Mouse (Mus musculus) hindbrain, embryonic 13.5 days (tissue): ENCODE results near the gene Nudt4. TPM values are rescaled to one million over a fixed set of nuclear protein-coding genes. Genes with fewer than 3 reads are reported as not detected.

Experiments
- ATAC-seq: fragments of 200-750 bp; cut with Nextera tagmentation; 2 replicates; pipeline ENCODE4 v1.8.0; 2017; ENCODE audit warnings: moderate TSS enrichment; ENCODE audit not compliant: low FRiP score
- H3K27ac ChIP-seq: fragments of 300-500 bp; sonication (generic); 2 replicates; pipeline ENCODE4 v1.5.1; 2015; ENCODE audit warnings: inconsistent platforms, mild to moderate bottlenecking, moderate library complexity
- H3K27me3 ChIP-seq: fragments of 300-500 bp; sonication (generic); 2 replicates; pipeline ENCODE4 v1.6.1; 2015; ENCODE audit warnings: mild to moderate bottlenecking, inconsistent platforms
- H3K36me3 ChIP-seq: fragments of 300-500 bp; sonication (generic); 2 replicates; pipeline ENCODE4 v1.6.1; 2015; ENCODE audit warnings: mild to moderate bottlenecking, inconsistent platforms
- H3K4me1 ChIP-seq: fragments of 300-500 bp; sonication (generic); replicated peaks from 2 replicates; pipeline ENCODE4 v1.6.1; 2015; ENCODE audit warnings: inconsistent platforms
- H3K4me2 ChIP-seq: fragments of 300-500 bp; sonication (generic); 2 replicates; pipeline ENCODE4 v1.6.1; 2015; ENCODE audit warnings: inconsistent platforms, mild to moderate bottlenecking, moderate library complexity
- H3K4me3 ChIP-seq: fragments of 300-500 bp; sonication (generic); 2 replicates; pipeline ENCODE4 v1.5.1; 2015; ENCODE audit warnings: mild to moderate bottlenecking, inconsistent platforms
- H3K9ac ChIP-seq: fragments of 300-500 bp; sonication (generic); 2 replicates; pipeline ENCODE4 v1.6.1; 2015; ENCODE audit warnings: mild to moderate bottlenecking, inconsistent platforms
- H3K9me3 ChIP-seq: fragments of 300-500 bp; sonication (generic); 2 replicates; pipeline ENCODE4 v1.6.1; 2016; ENCODE audit warnings: inconsistent platforms
- WGBS: fragments of 180-500 bp; shearing (Covaris S2); methylation state at CpG from one replicate; pipeline ENCODE4 v1.1.7; 2015; 5-methylcytosine and 5-hydroxymethylcytosine counted together
- polyA plus RNA-seq: library from polyadenylated mRNA; unstranded; fragments of >200 nt; fragmentation: Nextera tagmentation; extraction: Ambion mirVana; gene quantifications from 2 replicates; pipeline ENCODE4 v1.2.1, GENCODE M21; 2015

The Nudt4 gene
- polyA plus RNA-seq, 1 experiment from 2014 or later: 76.5 TPM

DNA sequence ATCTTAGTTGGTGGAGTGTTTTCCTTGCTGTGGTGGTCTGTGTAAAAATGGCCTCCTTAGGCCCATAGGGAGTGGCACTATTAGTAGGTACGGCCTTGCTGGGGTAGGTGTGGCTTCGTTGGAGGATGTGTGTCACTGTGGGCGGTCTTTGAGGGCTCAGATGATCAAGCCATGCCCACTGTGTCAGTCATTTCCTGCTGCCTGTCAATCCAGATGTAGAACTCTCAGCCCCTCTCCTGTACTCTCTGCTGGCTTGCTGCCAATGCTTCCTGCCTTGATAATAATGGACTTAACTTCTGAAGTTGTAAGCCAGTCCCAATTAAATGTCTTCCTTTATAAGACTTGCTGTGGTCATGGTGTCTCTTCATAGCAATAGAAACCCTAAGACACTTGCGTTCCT, 25.2 kb upstream of the Nudt4 start:
- ATAC-seq: no peak
- 95% methylated on average over 4 of the region's 4 CpGs for whole genome bisulfite sequencing
- no peaks in the 10 kb centered on the region for H3K36me3 ChIP-seq
- H3K9ac ChIP-seq: no peak overlapping the region
- H3K4me1 ChIP-seq: no peaks in the 10 kb centered on the region
- H3K4me2 ChIP-seq: no peak overlapping the region
- no peak overlapping the region for H3K4me3 ChIP-seq
- H3K9me3 ChIP-seq: no peaks in the 10 kb centered on the region
- H3K27ac ChIP-seq: no peak overlapping the region
- H3K27me3 ChIP-seq: no peaks in the 10 kb centered on the region

DNA sequence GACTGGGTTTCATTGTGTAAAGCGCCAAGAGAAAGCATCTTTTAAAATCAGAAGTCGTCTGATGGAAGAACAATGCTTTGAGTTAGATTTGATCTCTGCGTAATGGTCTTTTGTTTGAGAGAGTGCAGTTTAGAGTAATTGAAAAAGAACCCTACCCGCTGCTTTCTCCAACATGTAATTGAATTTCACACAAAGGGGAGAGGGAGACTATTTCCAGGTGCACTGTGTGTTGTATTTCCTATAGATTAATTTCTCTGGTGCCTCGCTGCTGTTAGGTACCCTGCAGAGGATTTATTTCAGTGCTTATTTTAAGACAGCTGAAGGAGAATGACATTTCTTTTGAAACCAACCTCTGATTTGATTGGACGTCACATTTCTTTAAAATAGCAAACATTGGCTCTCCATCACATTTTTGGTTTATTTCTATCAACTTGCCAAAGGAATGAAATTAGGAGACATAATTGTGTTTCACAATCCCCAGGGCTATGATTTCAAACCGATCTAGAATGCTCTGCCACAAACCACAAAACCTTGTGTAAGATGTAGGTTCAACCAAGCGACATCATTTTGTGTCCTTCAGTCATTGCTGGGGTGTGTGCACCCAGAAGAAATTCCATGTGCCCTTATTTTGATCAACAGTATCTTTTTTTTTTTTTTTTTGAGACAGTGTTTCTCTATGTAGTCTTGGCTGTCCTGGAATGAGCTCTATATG, 23.7 kb upstream of the Nudt4 start:
- Histone ChIP-seq H3K36me3 (no peaks in the 10 kb centered on the region), H3K9ac (no peak overlapping the region), H3K4me3 (no peak overlapping the region), H3K4me1 (no peaks in the 10 kb centered on the region), H3K27ac (0 out of 2 replicates have a peak overlapping the region, but pooled peaks have one; percentile 8), H3K9me3 (no peaks in the 10 kb centered on the region), H3K27me3 (no peaks in the 10 kb centered on the region), H3K4me2 (no peak overlapping the region)
- ATAC-seq: no peak
- WGBS: 51% methylated on average over 8 of the region's 8 CpGs

GRCm38 (mm10) chr10:95585554-95585953, 21.6 kb upstream of the Nudt4 start:
- WGBS: 91% methylated on average over 6 of the region's 6 CpGs
- no peaks in the 10 kb centered on the region for H3K27me3 ChIP-seq
- H3K36me3 ChIP-seq: no peaks in the 10 kb centered on the region
- H3K4me1 ChIP-seq: no peaks in the 10 kb centered on the region
- no peaks in the 10 kb centered on the region for H3K9me3 ChIP-seq
- no peak for ATAC-seq
- H3K4me3 ChIP-seq: no peak overlapping the region
- H3K4me2 ChIP-seq: no peak overlapping the region
- H3K27ac ChIP-seq: no peak overlapping the region
- no peak overlapping the region for H3K9ac ChIP-seq

- Histone ChIP-seq H3K4me2 (no peak overlapping the region), H3K27ac (no peak overlapping the region; the same call in 1 of the 2 replicates), H3K9me3 (no peaks in the 10 kb centered on the region), H3K4me3 (no peak overlapping the region), H3K4me1 (peaks cover 15% of the 10 kb centered on the region), H3K36me3 (no peaks in the 10 kb centered on the region), H3K9ac (no peak overlapping the region), H3K27me3 (no peaks in the 10 kb centered on the region)
- 0 out of 2 replicates have a peak, but pooled peaks have one; percentile 24 for ATAC-seq
- WGBS: 21% methylated on average over 4 of the region's 4 CpGs
Measured at GRCm38 (mm10) chr10:95577567-95577950, 13.6 kb upstream of the Nudt4 start.

DNA sequence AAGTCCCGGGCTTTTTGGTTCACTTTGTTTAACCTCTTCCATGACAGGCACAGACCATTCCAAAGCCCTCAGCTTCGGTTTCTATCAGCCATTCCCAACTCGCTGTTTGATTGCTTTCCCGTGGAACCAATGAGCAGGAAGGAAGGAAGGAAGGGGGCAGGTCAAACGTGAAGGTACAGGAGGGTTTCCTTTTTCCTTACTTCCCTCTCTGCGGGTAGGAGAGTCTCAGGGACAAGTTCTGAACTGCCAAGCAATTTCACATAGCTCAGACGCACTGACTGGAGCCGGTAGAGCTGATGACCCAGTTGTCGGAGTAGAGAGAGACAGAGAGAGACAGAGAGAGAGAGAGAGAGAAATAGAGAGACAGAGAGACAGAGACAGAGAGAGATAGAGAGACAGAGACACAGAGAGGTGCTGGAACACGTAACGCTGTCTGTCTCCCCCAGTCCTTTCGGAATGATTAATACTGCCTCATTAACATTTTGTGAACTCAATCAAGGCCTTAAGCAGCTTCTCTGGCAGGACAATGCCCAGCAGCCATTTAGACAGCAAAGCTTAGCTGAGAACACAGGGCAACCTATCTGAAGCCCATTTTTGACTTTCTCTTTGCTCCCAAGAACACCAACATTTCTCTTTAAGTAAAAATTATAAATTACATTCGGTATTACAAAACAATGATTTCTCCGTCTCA, 13.1 kb upstream of the Nudt4 start:
- H3K4me3 ChIP-seq: no peak overlapping the region
- peak overlapping the region; percentile 44; the same call in 1 of the 2 replicates for H3K27ac ChIP-seq
- no peaks in the 10 kb centered on the region for H3K27me3 ChIP-seq
- 0 out of 2 replicates have a peak, but pooled peaks have one; percentile 54 for ATAC-seq
- H3K4me2 ChIP-seq: 0 out of 2 replicates have a peak overlapping the region, but pooled peaks have one; percentile 10
- no peaks in the 10 kb centered on the region for H3K9me3 ChIP-seq
- no peak overlapping the region for H3K9ac ChIP-seq
- WGBS: 46% methylated on average over 14 of the region's 14 CpGs
- no peaks in the 10 kb centered on the region for H3K36me3 ChIP-seq
- H3K4me1 ChIP-seq: peaks cover 15% of the 10 kb centered on the region

- Histone ChIP-seq H3K4me1 (peaks cover 15% of the 10 kb centered on the region), H3K27ac (no peak overlapping the region), H3K4me2 (no peak overlapping the region), H3K9ac (no peak overlapping the region), H3K4me3 (no peak overlapping the region), H3K36me3 (no peaks in the 10 kb centered on the region), H3K27me3 (no peaks in the 10 kb centered on the region), H3K9me3 (no peaks in the 10 kb centered on the region)
- WGBS: 80% methylated on average over 10 of the region's 10 CpGs
- ATAC-seq: no peak
Measured at GRCm38 (mm10) chr10:95575839-95576380, 12.0 kb upstream of the Nudt4 start.

DNA sequence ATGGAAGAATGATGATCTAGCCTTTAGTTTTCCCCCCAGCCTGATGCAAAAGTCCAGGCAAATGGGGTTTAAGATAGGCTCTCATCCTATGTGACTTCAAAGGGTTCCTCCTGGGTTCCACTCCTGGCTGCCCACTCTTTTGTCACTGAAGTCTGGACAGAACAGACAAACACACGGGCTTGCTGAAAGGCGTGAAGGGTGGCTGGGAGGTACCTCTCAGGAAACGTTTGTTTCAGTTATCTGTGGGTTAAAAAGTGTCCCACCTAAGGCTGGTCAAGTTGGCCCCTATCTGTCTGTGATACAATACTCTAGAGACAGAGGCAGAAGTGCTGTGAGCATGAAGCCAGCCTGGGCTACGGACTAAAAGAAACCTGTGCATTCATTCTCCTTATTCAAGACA, 11.0 kb upstream of the Nudt4 start:
- Histone ChIP-seq H3K9ac (no peak overlapping the region), H3K4me2 (no peak overlapping the region), H3K36me3 (no peaks in the 10 kb centered on the region), H3K4me3 (no peak overlapping the region), H3K27me3 (no peaks in the 10 kb centered on the region), H3K9me3 (no peaks in the 10 kb centered on the region), H3K27ac (no peak overlapping the region), H3K4me1 (peaks cover 15% of the 10 kb centered on the region)
- WGBS: 84% methylated on average over 4 of the region's 4 CpGs
- ATAC-seq: no peak

- Histone ChIP-seq H3K36me3 (no peaks in the 10 kb centered on the region), H3K4me2 (no peak overlapping the region), H3K27ac (no peak overlapping the region), H3K4me1 (peaks cover 9% of the 10 kb centered on the region), H3K27me3 (no peaks in the 10 kb centered on the region), H3K9ac (no peak overlapping the region), H3K9me3 (no peaks in the 10 kb centered on the region), H3K4me3 (no peak overlapping the region)
- ATAC-seq: no peak
- 72% methylated on average over 2 of the region's 2 CpGs for WGBS
Measured at GRCm38 (mm10) chr10:95569441-95569840, 5.5 kb upstream of the Nudt4 start.

DNA sequence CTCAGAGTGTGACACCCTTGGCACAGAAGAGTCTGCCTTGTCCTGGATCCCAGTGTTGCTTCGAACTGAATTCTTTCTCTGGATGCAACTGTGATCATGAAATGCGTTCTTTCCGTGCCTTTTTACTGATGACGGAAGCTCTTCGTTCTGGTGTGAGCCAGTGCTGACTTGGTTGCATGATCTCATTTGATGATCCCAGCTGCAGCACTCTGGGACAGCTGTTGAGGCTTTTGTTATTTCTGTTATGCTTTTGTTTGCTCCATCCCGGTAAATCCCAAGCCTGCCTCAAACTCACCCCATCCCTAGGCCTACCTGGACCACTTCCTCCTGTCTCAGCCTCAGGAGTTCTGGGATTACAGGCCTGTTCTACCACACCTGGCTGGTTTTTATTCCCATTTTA, 4.1 kb upstream of the Nudt4 start:
- WGBS: 85% methylated on average over 6 of the region's 6 CpGs
- Histone ChIP-seq H3K4me2 (no peak overlapping the region), H3K4me1 (peaks cover 11% of the 10 kb centered on the region), H3K27me3 (no peaks in the 10 kb centered on the region), H3K9me3 (no peaks in the 10 kb centered on the region), H3K4me3 (no peak overlapping the region), H3K9ac (no peak overlapping the region), H3K36me3 (no peaks in the 10 kb centered on the region), H3K27ac (no peak overlapping the region)
- no peak for ATAC-seq

- 77% methylated on average over 5 of the region's 5 CpGs for WGBS
- H3K27ac ChIP-seq: no peak overlapping the region
- no peak overlapping the region for H3K9ac ChIP-seq
- H3K4me1 ChIP-seq: peaks cover 15% of the 10 kb centered on the region
- H3K4me2 ChIP-seq: no peak overlapping the region
- ATAC-seq: no peak
- H3K27me3 ChIP-seq: no peaks in the 10 kb centered on the region
- no peaks in the 10 kb centered on the region for H3K36me3 ChIP-seq
- no peaks in the 10 kb centered on the region for H3K9me3 ChIP-seq
- H3K4me3 ChIP-seq: no peak overlapping the region
Measured at GRCm38 (mm10) chr10:95567550-95567949, 3.6 kb upstream of the Nudt4 start.

DNA sequence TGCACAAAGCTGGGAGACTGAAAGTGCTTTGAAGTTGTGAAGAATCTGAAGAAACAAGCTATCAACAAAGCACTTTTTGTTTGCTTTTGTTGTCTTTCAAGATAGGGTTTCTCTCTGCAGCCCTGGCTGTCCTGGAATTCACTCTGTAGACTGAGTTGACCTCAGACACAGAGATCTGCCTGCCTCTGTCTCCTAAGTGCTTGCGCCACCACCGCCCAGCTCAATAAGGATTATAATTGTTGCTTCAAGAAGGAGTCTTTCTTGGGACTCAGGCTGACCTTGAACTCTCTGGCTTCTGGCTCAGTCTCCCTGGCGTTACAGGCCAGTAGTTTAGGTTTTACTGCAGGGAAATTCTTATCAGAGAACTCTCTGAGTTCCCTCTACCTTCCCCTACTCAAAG, 2.8 kb upstream of the Nudt4 start:
- no peaks in the 10 kb centered on the region for H3K9me3 ChIP-seq
- no peak for ATAC-seq
- no peak overlapping the region for H3K4me3 ChIP-seq
- H3K27ac ChIP-seq: no peak overlapping the region
- no peaks in the 10 kb centered on the region for H3K27me3 ChIP-seq
- H3K4me1 ChIP-seq: peaks cover 23% of the 10 kb centered on the region
- 91% methylated on average over 3 of the region's 3 CpGs for WGBS
- H3K36me3 ChIP-seq: no peaks in the 10 kb centered on the region
- no peak overlapping the region for H3K4me2 ChIP-seq
- H3K9ac ChIP-seq: no peak overlapping the region

GRCm38 (mm10) chr10:95565156-95565854, 1.4 kb upstream of the Nudt4 start:
- no peak overlapping the region for H3K4me3 ChIP-seq
- H3K9ac ChIP-seq: no peak overlapping the region
- no peaks in the 10 kb centered on the region for H3K27me3 ChIP-seq
- H3K27ac ChIP-seq: no peak overlapping the region
- H3K36me3 ChIP-seq: no peaks in the 10 kb centered on the region
- 20% methylated on average over 14 of the region's 14 CpGs for WGBS
- no peak for ATAC-seq
- H3K4me2 ChIP-seq: no peak overlapping the region
- no peaks in the 10 kb centered on the region for H3K9me3 ChIP-seq
- peaks cover 36% of the 10 kb centered on the region for H3K4me1 ChIP-seq
